Mouse (Mus musculus) intestine, embryonic 15.5 days (tissue): ENCODE results near the gene Osbpl6. TPM values are rescaled to one million over a fixed set of nuclear protein-coding genes. Genes with fewer than 3 reads are reported as not detected.

Source experiments
- ATAC-seq: fragments of 200-750 bp; cut with Nextera tagmentation; 2 replicates; pipeline ENCODE4 v1.8.0; 2017; ENCODE audit warnings: moderate TSS enrichment, moderate library complexity
- H3K27ac ChIP-seq: fragments of 300-500 bp; sonication (generic); 2 replicates; pipeline ENCODE4 v1.5.1; 2015; ENCODE audit warnings: mild to moderate bottlenecking, inconsistent platforms
- H3K27me3 ChIP-seq: fragments of 300-500 bp; sonication (generic); replicated peaks from 2 replicates; pipeline ENCODE4 v1.6.1; 2015; ENCODE audit warnings: inconsistent platforms
- H3K36me3 ChIP-seq: fragments of 300-500 bp; sonication (generic); 2 replicates; pipeline ENCODE4 v1.6.1; 2015; ENCODE audit warnings: inconsistent platforms
- H3K4me1 ChIP-seq: fragments of 300-500 bp; sonication (generic); replicated peaks from 2 replicates; pipeline ENCODE4 v1.6.1; 2015; ENCODE audit warnings: inconsistent platforms
- H3K4me2 ChIP-seq: fragments of 300-500 bp; sonication (generic); replicated peaks from 2 replicates; pipeline ENCODE4 v1.6.1; 2015; ENCODE audit warnings: mild to moderate bottlenecking, inconsistent platforms
- H3K4me3 ChIP-seq: fragments of 300-500 bp; sonication (generic); replicated peaks from 2 replicates; pipeline ENCODE4 v1.5.1; 2015; ENCODE audit warnings: inconsistent platforms
- H3K9ac ChIP-seq: fragments of 300-500 bp; sonication (generic); 2 replicates; pipeline ENCODE4 v1.6.1; 2015; ENCODE audit warnings: inconsistent platforms
- H3K9me3 ChIP-seq: fragments of 300-500 bp; sonication (generic); 2 replicates; pipeline ENCODE4 v1.6.1; 2016; ENCODE audit warnings: inconsistent platforms
- WGBS: fragments of 180-500 bp; shearing (Covaris S2); methylation state at CpG from one replicate; pipeline ENCODE4 v1.1.7; 2015; 5-methylcytosine and 5-hydroxymethylcytosine counted together
- polyA plus RNA-seq: library from polyadenylated mRNA; unstranded; fragments of >200 nt; fragmentation: Nextera tagmentation; extraction: Ambion mirVana; gene quantifications from 2 replicates; pipeline ENCODE4 v1.2.1, GENCODE M21; 2015

The Osbpl6 gene
- polyA plus RNA-seq, result 8.3 and 11.2 TPM in 2 replicates

DNA sequence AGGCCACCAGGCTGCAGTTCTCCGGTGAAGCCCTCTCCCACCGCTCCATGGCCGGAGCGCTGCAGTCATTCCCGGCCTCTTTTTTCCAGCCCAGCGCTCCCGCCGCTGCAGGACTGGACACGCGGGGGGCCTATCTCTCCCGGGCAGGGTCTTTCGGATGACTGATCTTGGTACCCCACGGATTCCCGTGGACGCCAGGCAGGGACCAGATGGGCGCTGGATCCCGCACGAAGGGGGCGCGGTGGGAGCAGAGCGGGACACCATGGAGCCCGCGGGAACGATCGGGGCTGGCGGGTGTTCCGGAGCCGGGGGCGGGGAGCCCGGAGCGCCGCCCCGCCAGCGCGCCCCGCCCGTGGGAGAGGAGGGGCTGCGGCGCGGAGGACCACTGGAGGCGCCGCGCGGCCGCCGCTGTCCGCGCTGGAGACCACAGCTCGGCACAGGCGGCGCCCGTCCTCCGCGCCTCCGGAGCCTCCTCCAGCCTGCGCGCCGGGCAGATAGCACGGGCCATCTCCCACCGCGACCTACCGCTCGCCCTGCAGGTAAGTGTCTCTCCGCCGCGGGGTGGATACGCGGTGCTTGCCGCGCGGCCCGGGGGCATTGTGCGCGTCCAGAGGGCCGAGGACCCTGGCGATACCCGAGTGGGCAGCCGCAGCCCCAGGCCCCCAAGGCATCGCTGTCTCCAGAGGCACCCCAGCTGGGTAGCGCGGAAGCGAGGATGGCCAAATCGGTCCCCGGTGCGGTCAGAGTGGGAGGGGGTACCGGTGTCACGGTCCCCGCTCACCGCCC, at the start of gene Osbpl6:
Gene Osbpl6, plus strand, starts transcription at position 358 of the 786 bp plus-strand sequence.
- peak; percentile 96 for ATAC-seq
- Histone ChIP-seq H3K27me3 (no peaks in the 10 kb centered on the region), H3K27ac (peak within 1 kb of the TSS; percentile 80), H3K4me2 (peak within 1 kb of the TSS; percentile 80), H3K4me3 (peak within 1 kb of the TSS; percentile 95), H3K36me3 (no peaks in the 10 kb centered on the region), H3K4me1 (no peaks in the 10 kb centered on the region), H3K9ac (peak within 1 kb of the TSS; percentile 72), H3K9me3 (no peaks in the 10 kb centered on the region)
- WGBS, result under 1% methylated on average over 82 of the region's 89 CpGs

DNA sequence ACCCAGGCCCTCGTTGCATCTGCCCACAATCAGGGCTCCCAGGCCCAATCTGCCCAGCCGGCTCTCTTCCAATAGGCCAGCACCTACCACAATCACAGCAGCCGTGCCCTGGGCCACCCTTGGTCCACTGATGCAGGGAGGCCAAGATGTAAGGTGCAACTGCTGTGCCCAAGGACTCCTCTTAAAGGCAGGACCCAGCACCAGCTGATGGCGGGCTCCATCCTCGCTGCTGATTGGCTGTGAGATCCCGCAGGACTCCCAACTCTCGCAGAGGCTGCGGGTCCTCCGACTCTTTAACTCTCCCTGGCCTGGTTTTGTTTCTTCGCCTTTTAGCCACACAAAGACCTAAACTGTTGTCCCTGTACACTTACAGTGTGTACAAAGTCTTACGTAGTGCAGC, 46.1 kb upstream of the Osbpl6 start, which contains the start of gene Cyct:
Gene Cyct, minus strand, starts transcription at position 225 of the 400 bp plus-strand sequence.
- no peak within 1 kb of the TSS for H3K27ac ChIP-seq
- H3K4me3 ChIP-seq, result no peak within 1 kb of the TSS
- H3K4me2 ChIP-seq, result no peak within 1 kb of the TSS
- no peaks in the 10 kb centered on the region for H3K27me3 ChIP-seq
- no peak within 1 kb of the TSS for H3K9ac ChIP-seq
- no peak for ATAC-seq
- no peaks in the 10 kb centered on the region for H3K36me3 ChIP-seq
- 86% methylated on average over 11 of the region's 11 CpGs for WGBS
- H3K9me3 ChIP-seq, result no peaks in the 10 kb centered on the region
- no peaks in the 10 kb centered on the region for H3K4me1 ChIP-seq

DNA sequence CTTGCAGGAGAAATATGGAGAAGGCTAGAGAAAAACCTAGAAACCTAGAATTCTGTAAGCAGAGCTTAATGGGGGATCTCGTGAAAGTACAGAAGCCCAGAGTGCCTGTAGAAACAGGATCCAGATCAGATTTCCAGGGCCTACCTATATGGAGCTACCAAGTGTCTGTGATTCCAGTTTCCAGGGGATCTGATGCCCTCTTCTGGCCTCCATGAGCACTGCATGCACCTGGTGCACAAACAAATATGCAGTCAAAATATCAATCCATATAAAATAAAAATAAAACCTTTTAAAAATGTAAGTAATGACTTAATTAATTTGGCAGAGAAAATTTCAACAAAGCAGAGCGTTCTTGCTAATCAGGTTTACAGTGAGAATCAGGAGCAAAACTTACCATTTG, 44.2 kb upstream of the Osbpl6 start:
- no peaks in the 10 kb centered on the region for H3K4me1 ChIP-seq
- H3K9me3 ChIP-seq, result no peaks in the 10 kb centered on the region
- no peaks in the 10 kb centered on the region for H3K36me3 ChIP-seq
- ATAC-seq, result no peak
- H3K9ac ChIP-seq, result no peak overlapping the region
- 52% methylated on average over 2 of the region's 2 CpGs for WGBS
- no peak overlapping the region for H3K4me3 ChIP-seq
- no peak overlapping the region for H3K27ac ChIP-seq
- no peak overlapping the region for H3K4me2 ChIP-seq
- no peaks in the 10 kb centered on the region for H3K27me3 ChIP-seq

DNA sequence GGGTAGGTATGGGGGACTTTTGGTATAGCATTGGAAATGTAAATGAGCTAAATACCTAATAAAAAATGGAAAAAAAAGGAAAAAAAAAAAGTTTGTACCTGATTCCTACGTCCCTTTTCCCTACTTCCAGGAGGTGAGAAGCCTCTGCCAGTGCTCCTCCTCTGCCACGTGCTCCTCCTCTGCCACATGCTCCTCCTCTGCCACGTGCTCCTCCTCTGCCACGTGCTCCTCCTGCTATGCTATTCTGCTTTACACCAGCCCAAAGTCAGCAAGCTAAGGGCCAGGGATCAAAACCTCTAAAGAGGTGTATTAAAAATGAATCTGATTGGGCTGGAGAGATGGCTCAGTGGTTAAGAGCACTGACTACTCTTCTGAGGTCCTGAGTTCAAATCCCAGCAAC, 40.5 kb upstream of the Osbpl6 start:
- 75% methylated on average over 4 of the region's 4 CpGs for WGBS
- Histone ChIP-seq H3K9ac (no peak overlapping the region), H3K4me1 (peaks cover under 1% of the 10 kb centered on the region; the same call in 1 of the 2 replicates), H3K27me3 (no peaks in the 10 kb centered on the region), H3K4me3 (no peak overlapping the region), H3K9me3 (no peaks in the 10 kb centered on the region), H3K27ac (no peak overlapping the region), H3K4me2 (no peak overlapping the region), H3K36me3 (no peaks in the 10 kb centered on the region)
- no peak for ATAC-seq

DNA sequence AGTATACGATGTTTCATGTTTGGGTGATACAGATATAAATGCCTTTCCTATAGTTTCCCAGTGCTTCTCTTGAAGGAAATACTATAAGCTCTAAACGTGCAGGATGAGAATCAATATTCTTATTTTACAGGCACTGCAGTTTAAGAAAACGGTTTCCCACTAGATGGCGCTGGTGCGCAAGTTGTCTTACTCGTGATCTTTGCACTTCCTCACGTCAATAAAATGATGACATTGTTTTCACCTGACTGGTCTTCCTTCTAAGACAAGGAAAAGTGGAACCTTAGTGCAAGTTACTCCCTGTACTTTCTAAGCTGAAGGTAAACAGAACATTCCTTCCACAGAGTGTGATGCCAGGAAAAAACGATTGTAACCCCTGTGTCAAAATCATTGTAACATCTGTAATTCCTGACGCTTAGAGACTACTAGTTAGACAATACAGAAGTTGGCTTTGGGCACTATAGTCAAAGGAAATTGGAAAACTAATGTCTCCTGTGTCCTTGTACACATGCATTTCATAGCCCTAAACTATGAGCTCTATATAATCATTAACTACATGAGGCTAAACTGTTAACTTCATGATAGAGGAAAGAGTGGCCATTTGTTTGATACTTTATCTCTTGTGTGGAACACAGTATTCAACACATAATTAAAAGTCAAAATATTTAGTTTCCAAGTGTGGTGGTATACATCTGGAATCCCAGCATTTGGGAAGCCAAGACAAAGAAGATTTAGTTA, 39.0 kb upstream of the Osbpl6 start:
- H3K4me2 ChIP-seq, result no peak overlapping the region
- no peaks in the 10 kb centered on the region for H3K36me3 ChIP-seq
- H3K9ac ChIP-seq, result no peak overlapping the region
- H3K27ac ChIP-seq, result no peak overlapping the region
- peaks cover 4% of the 10 kb centered on the region; the same call in 1 of the 2 replicates for H3K4me1 ChIP-seq
- WGBS, result 13% methylated on average over 9 of the region's 9 CpGs
- H3K9me3 ChIP-seq, result no peaks in the 10 kb centered on the region
- H3K4me3 ChIP-seq, result no peak overlapping the region
- no peaks in the 10 kb centered on the region for H3K27me3 ChIP-seq
- ATAC-seq, result peak; percentile 70

DNA sequence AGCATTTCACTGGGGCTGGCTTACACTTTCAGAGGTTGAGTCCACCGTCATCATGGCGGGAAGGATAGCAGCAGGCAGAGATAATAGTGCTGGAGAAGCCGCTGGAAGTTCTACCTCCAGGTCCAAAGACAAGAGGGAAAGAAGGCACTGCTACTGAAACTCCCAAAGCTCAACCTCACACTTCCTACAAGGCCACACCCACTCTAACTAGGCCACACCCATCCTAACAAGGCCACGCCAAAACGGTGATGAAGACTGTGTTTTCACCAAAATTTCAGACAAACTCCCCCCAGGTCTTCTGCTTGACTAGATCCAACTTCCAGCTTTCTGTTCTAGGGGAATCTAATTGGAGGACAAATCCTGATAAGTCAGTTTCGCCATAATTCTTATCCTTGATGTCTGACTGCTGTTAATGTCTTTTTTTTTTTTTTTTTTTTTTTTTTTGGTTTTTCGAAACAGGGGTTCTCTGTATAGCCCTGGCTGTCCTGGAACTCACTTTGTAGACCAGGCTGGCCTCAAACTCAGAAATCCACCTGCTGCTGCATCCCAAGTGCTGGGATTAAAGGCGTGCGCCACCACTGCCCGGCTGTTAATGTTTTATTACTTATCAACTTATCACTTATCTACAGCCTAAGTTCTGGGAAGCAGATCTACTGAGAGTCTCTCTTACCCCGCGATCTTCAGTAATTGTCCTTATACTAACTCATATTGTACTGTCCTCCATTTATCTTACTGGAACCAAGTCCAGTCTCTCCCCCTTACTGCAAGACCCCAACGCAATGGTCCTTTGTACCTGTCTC, 37.2 kb upstream of the Osbpl6 start:
- no peak overlapping the region for H3K9ac ChIP-seq
- no peaks in the 10 kb centered on the region for H3K9me3 ChIP-seq
- H3K27ac ChIP-seq, result no peak overlapping the region
- no peak; the same call in 1 of the 2 replicates for ATAC-seq
- no peak overlapping the region for H3K4me2 ChIP-seq
- H3K4me1 ChIP-seq, result peaks cover 4% of the 10 kb centered on the region; the same call in 1 of the 2 replicates
- 0 out of 2 replicates have a peak, but pooled peaks cover 3% of the 10 kb centered on the region for H3K36me3 ChIP-seq
- no peak overlapping the region for H3K4me3 ChIP-seq
- WGBS, result 72% methylated on average over 13 of the region's 13 CpGs
- no peaks in the 10 kb centered on the region for H3K27me3 ChIP-seq

DNA sequence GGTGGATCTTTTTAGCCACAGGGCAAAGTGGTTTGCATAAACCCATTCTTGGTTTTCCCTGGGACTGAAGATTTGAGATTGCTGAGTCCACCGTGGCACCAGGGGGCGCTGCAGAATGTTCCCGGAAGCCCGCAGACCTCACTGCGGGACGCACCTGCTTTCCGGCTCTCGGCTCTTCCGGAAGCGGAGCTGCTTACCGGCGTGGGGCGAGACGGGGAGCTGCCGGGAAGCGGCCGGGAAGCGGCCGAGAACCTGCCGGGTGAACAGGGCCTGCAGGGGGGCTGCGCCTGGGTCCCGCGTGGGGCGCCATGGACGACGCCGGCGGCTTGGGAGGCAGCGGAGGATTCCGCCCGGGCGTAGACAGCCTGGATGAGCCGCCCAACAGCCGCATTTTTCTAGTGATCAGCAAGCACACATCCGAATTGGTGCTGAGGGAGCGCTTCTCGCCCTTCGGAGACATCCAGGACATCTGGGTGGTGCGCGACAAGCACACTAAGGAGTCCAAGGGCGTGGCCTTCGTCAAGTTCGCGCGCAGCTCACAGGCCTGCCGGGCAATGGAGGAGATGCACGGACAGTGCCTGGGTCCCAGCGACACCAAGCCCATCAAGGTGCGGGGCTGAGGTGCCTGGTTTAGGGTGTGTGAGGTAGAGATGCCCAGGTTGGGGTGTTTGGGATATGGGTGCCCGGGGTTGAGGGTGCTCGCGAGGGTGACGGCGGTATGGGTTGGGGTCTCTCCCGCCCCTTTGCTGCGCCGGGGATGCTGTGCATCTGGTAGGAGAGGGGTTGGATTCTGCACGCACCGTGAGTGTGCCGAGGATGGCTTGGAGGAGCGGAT, 36.3 kb upstream of the Osbpl6 start, which contains the start of gene Rbm45:
Gene Rbm45, plus strand, starts transcription at position 164 of the 835 bp plus-strand sequence.
- ATAC-seq, result peak; percentile 88
- WGBS, result under 1% methylated on average over 61 of the region's 61 CpGs
- peak within 1 kb of the TSS; percentile 99 for H3K4me3 ChIP-seq

DNA sequence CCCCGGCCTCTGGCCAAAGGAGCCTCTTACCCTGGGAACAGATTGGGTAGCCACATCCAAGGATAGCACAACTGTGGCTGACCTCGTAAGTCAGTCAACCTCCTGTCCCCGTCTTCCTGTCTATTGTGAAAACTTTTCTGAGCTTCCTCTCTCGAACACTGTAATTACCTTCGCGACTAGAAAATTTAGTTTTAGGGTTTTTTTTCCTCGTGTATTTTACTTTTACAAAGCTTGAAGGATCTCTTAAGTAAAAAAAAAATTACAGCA, 35.7 kb upstream of the Osbpl6 start:
- H3K4me1 ChIP-seq, result peaks cover 4% of the 10 kb centered on the region; the same call in 1 of the 2 replicates

More for the DNA sequence above, 36.3 kb upstream of the Osbpl6 start, which contains the start of gene Rbm45:
- Histone ChIP-seq H3K9me3 (no peaks in the 10 kb centered on the region), H3K27me3 (no peaks in the 10 kb centered on the region), H3K4me2 (peak within 1 kb of the TSS; percentile 95), H3K4me1 (peaks cover 4% of the 10 kb centered on the region; the same call in 1 of the 2 replicates), H3K36me3 (0 out of 2 replicates have a peak, but pooled peaks cover 3% of the 10 kb centered on the region), H3K27ac (peak within 1 kb of the TSS; percentile 61), H3K9ac (peak within 1 kb of the TSS; percentile 83)

DNA sequence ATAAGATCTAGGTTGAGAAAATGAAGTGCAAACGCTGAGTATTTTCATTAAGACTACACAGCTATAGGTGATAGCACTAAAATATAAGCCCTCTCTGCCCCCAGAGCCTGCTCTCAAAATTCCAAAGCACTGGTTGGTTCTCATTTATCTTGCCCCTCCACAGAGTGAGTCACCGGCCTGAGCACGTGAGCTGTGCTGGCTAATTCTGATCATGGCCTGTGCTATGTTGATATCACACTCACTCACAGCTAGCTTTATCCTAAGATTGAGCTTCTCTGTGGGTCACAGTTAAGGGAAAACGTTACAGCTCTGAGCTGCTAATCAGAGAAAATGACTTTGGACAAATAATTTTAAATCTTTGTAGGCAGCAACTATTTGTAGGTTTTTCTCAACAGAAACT, 34.1 kb upstream of the Osbpl6 start:
- Histone ChIP-seq H3K9me3 (no peaks in the 10 kb centered on the region), H3K36me3 (peaks cover 6% of the 10 kb centered on the region; the same call in 1 of the 2 replicates), H3K9ac (no peak overlapping the region), H3K4me2 (no peak overlapping the region), H3K27ac (no peak overlapping the region), H3K4me1 (peaks cover 4% of the 10 kb centered on the region; the same call in 1 of the 2 replicates), H3K4me3 (no peak overlapping the region), H3K27me3 (no peaks in the 10 kb centered on the region)
- 82% methylated on average over 4 of the region's 4 CpGs for WGBS
- no peak for ATAC-seq

More for the DNA sequence above, 35.7 kb upstream of the Osbpl6 start:
- no peaks in the 10 kb centered on the region for H3K9me3 ChIP-seq
- WGBS, result 4% methylated on average over 7 of the region's 7 CpGs
- H3K4me2 ChIP-seq, result peak overlapping the region; percentile 95
- no peak overlapping the region for H3K27ac ChIP-seq
- ATAC-seq, result no peak; the same call in 1 of the 2 replicates
- H3K9ac ChIP-seq, result peak overlapping the region; percentile 83
- H3K36me3 ChIP-seq, result 0 out of 2 replicates have a peak, but pooled peaks cover 3% of the 10 kb centered on the region
- H3K4me3 ChIP-seq, result peak overlapping the region; percentile 99
- H3K27me3 ChIP-seq, result no peaks in the 10 kb centered on the region

DNA sequence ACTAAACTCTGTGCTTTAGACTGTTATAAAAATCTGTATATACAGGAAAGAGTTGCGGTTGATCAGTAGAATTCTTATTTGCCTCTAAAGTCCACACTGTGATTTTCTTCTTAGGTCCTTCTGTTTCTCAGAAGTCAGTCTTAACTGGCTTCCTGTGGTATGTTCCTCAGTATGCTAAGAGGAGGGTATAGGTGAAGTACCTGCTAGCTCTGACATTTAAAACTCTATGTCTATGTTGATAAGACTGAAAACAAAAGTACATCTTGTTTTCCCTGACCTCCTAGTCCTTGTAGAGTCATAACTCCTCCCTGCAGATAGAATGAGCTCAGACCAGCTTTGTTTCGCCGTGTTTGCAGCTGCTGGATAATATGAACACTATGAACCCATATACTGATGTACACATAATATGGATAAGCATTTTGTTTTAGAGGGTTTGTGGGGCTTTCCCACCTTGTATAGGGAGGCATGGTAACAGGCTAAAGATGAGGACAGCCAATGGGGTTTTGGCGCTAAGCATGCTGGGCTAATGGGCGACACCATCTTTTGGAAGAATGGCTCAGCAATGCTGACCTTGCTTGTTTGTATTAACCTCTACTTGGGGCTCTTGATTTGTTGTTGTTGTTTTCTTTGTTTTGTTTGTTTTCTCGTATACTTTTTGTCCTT, 31.6 kb upstream of the Osbpl6 start:
- 92% methylated on average over 6 of the region's 6 CpGs for WGBS
- Histone ChIP-seq H3K27ac (no peak overlapping the region), H3K9me3 (no peaks in the 10 kb centered on the region), H3K27me3 (no peaks in the 10 kb centered on the region), H3K4me3 (no peak overlapping the region), H3K4me2 (no peak overlapping the region), H3K9ac (no peak overlapping the region), H3K4me1 (peaks cover 4% of the 10 kb centered on the region; the same call in 1 of the 2 replicates), H3K36me3 (peaks cover 16% of the 10 kb centered on the region; the same call in 1 of the 2 replicates)
- no peak for ATAC-seq

DNA sequence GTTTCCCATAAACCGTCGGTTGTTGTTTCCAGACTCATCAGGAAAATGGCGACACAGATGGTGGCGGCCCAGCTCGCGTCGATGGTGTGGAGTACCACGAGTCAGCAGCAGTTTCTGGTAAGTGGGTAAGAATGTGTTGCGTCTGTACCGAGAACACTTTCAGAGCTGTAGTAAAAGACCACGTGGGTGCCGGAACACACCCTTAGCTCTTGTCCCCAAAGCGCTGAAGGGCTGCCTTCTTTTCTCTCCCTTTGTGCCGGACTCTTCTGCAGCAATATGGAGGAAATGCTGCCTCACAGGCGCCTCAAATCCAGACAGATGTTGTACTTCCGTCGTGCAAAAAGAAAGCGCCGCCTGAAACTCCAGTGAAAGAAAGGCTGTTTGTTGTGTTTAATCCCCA, 27.7 kb upstream of the Osbpl6 start:
- Histone ChIP-seq H3K4me3 (no peak overlapping the region), H3K9me3 (no peaks in the 10 kb centered on the region), H3K36me3 (peaks cover 20% of the 10 kb centered on the region), H3K27ac (no peak overlapping the region), H3K4me1 (no peaks in the 10 kb centered on the region), H3K9ac (no peak overlapping the region), H3K27me3 (no peaks in the 10 kb centered on the region), H3K4me2 (no peak overlapping the region)
- WGBS, result 95% methylated on average over 19 of the region's 19 CpGs
- ATAC-seq, result no peak
